Mouse (Mus musculus) heart, embryonic 13.5 days (tissue): ENCODE data around the gene Mr1. TPM values are rescaled to one million over a fixed set of nuclear protein-coding genes. Genes with fewer than 3 reads are reported as not detected.
"Not testable (repeated sequence)": the region's sequence is repeated elsewhere in the genome, so short reads cannot be mapped to it uniquely, and the experiment has no call there.

Experiments
- ATAC-seq: fragments of 200-750 bp; cut with Nextera tagmentation; 2 replicates; pipeline ENCODE4 v1.8.0; 2017; ENCODE audit warnings: moderate TSS enrichment; ENCODE audit not compliant: insufficient number of reproducible peaks, low FRiP score, low TSS enrichment; ENCODE audit errors: extremely low read depth
- H3K27ac ChIP-seq: fragments of 300-500 bp; sonication (generic); replicated peaks from 2 replicates; pipeline ENCODE4 v1.5.1; 2015; ENCODE audit warnings: moderate library complexity, mild to moderate bottlenecking, inconsistent platforms
- H3K27me3 ChIP-seq: fragments of 300-500 bp; sonication (generic); replicated peaks from 2 replicates; pipeline ENCODE4 v1.6.1; 2015; ENCODE audit warnings: mild to moderate bottlenecking, inconsistent platforms
- H3K36me3 ChIP-seq: fragments of 300-500 bp; sonication (generic); 2 replicates; pipeline ENCODE4 v1.6.1; 2015; ENCODE audit warnings: mild to moderate bottlenecking, inconsistent platforms
- H3K4me1 ChIP-seq: fragments of 300-500 bp; sonication (generic); 2 replicates; pipeline ENCODE4 v1.6.1; 2015; ENCODE audit warnings: inconsistent platforms
- H3K4me2 ChIP-seq: fragments of 300-500 bp; sonication (generic); 2 replicates; pipeline ENCODE4 v1.6.1; 2015; ENCODE audit warnings: inconsistent platforms, mild to moderate bottlenecking, moderate library complexity
- H3K4me3 ChIP-seq: fragments of 300-500 bp; sonication (generic); 2 replicates; pipeline ENCODE4 v1.5.1; 2015; ENCODE audit warnings: moderate library complexity, mild to moderate bottlenecking, inconsistent platforms
- H3K9ac ChIP-seq: fragments of 300-500 bp; sonication (generic); 2 replicates; pipeline ENCODE4 v1.6.1; 2015; ENCODE audit warnings: inconsistent platforms, mild to moderate bottlenecking, moderate library complexity
- H3K9me3 ChIP-seq: fragments of 300-500 bp; sonication (generic); 2 replicates; pipeline ENCODE4 v1.6.1; 2016; ENCODE audit warnings: inconsistent platforms
- WGBS: fragments of 180-500 bp; shearing (Covaris S2); methylation state at CpG from one replicate; pipeline ENCODE4 v1.1.7; 2015; ENCODE audit warnings: mixed read lengths; 5-methylcytosine and 5-hydroxymethylcytosine counted together
- polyA plus RNA-seq: library from polyadenylated mRNA; unstranded; fragments of >200 nt; fragmentation: Nextera tagmentation; extraction: Ambion mirVana; gene quantifications from 2 replicates; pipeline ENCODE4 v1.2.1, GENCODE M21; 2015

Mr1 gene
- polyA plus RNA-seq, result 4.3 and 5.2 TPM in 2 replicates

DNA sequence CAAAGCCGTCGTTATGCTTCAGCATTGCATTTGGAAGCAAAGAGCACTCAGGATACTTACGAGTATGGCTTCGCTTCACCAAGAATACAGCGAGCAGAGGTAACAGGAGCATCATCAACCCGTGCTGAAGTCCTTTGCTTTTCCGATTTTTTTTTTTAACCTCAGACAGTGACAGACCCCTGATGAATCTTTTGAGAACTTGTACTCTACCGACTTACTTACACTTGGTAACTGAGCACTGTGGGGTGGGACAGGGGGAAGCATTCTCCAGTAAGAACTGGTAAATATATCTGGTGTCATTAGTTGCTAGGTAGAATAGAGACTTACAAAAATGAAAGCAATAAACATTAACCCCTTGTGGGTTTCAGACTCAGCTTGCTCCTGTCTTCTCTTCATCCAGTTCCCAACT, at the start of gene Mr1:
Mr1 (minus strand) TSS at position 243 of the 409 bp plus-strand sequence.
- Histone ChIP-seq H3K27ac (peak within 1 kb of the TSS; percentile 46), H3K4me1 (peaks cover 6% of the 10 kb centered on the region), H3K9ac (peak within 1 kb of the TSS; percentile 77), H3K27me3 (no peaks in the 10 kb centered on the region), H3K36me3 (no peaks in the 10 kb centered on the region), H3K4me2 (peak within 1 kb of the TSS; percentile 66), H3K4me3 (peak within 1 kb of the TSS; percentile 54), H3K9me3 (no peaks in the 10 kb centered on the region)
- peak; percentile 68 for ATAC-seq
- 35% methylated on average over 8 of the region's 8 CpGs for WGBS

DNA sequence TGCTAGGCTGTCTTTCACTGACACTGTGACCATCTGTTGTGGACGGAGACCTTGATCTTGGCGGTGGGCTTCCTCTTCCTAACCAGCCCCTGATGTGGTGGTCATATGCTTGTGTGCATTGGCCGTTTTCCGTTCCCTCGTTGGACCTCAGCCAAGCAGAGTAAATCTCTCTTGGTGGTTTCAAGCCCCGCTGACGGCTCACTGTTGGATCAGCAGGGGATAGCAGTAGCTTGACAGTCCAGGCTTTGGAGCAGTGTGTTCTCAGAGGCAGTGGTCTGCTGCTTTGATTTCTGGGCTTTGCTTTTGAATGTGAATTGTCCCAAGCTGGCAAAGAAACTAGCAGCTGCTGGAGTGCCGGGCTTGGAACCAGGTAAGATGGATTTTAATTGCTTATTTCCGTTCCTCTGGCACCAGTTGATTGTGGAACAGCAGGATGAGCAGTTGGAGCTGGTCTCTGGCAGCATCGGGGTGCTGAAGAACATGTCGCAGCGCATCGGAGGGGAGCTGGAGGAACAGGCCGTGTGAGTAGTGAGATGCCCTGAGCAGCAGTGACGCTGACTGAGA, 46.3 kb upstream of the Mr1 start:
- Histone ChIP-seq H3K4me2 (no peak overlapping the region), H3K36me3 (peaks cover 90% of the 10 kb centered on the region), H3K4me3 (no peak overlapping the region), H3K27ac (no peak overlapping the region), H3K27me3 (no peaks in the 10 kb centered on the region), H3K4me1 (peaks cover 15% of the 10 kb centered on the region), H3K9me3 (no peaks in the 10 kb centered on the region), H3K9ac (no peak overlapping the region)
- 67% methylated on average over 15 of the region's 15 CpGs for WGBS
- no peak for ATAC-seq

- H3K4me2 ChIP-seq, result no peak overlapping the region
- H3K4me1 ChIP-seq, result peaks cover 15% of the 10 kb centered on the region
- H3K4me3 ChIP-seq, result no peak overlapping the region
- H3K36me3 ChIP-seq, result peaks cover 87% of the 10 kb centered on the region
- 0 out of 2 replicates have a peak overlapping the region, but pooled peaks have one; percentile 14 for H3K27ac ChIP-seq
- H3K9me3 ChIP-seq, result no peaks in the 10 kb centered on the region
- no peak overlapping the region for H3K9ac ChIP-seq
- no peaks in the 10 kb centered on the region for H3K27me3 ChIP-seq
- ATAC-seq, result no peak
- 49% methylated on average over 2 of the region's 2 CpGs for WGBS
Observed at GRCm38 (mm10) chr1:155191671-155192070, 45.1 kb upstream of the Mr1 start.

DNA sequence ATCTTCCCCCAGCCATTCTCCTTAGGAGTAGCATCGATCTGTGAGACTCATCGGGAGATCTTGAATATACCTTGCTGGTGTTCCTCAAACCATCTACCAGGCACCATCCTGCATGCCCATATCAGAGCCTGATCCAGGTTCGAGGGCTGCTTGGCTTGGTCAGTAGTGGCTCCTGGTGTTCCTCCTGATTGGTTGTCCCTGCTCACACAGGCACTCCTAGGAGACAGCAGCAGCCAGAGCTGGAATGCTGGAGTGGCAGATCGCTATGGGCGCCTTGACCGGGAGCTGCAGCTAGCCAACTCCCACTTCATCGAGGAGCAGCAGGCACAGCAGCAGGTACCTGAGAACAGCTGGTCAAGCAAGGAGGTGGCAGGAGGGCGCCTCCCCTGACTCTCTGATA, 44.6 kb upstream of the Mr1 start:
- no peak overlapping the region for H3K4me2 ChIP-seq
- H3K27ac ChIP-seq, result 0 out of 2 replicates have a peak overlapping the region, but pooled peaks have one; percentile 14
- WGBS, result 68% methylated on average over 8 of the region's 8 CpGs
- H3K4me3 ChIP-seq, result no peak overlapping the region
- peaks cover 15% of the 10 kb centered on the region for H3K4me1 ChIP-seq
- no peaks in the 10 kb centered on the region for H3K27me3 ChIP-seq
- ATAC-seq, result no peak
- no peaks in the 10 kb centered on the region for H3K9me3 ChIP-seq
- peaks cover 91% of the 10 kb centered on the region for H3K36me3 ChIP-seq
- no peak overlapping the region for H3K9ac ChIP-seq

- H3K27ac ChIP-seq, result no peak overlapping the region
- H3K4me3 ChIP-seq, result no peak overlapping the region
- H3K9ac ChIP-seq, result no peak overlapping the region
- peaks cover 74% of the 10 kb centered on the region for H3K36me3 ChIP-seq
- no peak overlapping the region for H3K4me2 ChIP-seq
- H3K27me3 ChIP-seq, result no peaks in the 10 kb centered on the region
- no peak for ATAC-seq
- H3K4me1 ChIP-seq, result peaks cover 22% of the 10 kb centered on the region
- WGBS, result 89% methylated on average over 4 of the region's 4 CpGs
- no peaks in the 10 kb centered on the region for H3K9me3 ChIP-seq
Observed at GRCm38 (mm10) chr1:155188656-155189055, 42.0 kb upstream of the Mr1 start.

DNA sequence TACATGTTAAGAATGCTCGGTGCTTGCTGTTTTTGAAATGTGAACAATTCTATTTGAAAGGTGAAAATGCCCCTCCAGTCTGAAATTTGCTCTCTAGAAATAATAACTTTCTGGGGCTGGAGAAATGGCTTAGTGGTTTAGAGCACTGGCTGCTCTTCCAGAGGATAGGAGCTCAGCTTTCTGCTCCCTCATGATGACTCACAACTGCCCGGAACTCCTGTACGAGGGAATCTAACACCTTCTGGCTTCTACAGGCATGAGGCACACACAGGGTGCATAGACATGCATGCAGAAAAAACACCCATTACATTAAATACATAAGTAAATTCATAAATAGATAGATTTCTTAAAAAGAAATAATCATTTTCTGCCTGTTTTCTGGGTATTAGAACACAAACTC, 37.6 kb upstream of the Mr1 start:
- Histone ChIP-seq H3K36me3 (peaks cover 56% of the 10 kb centered on the region), H3K9me3 (no peaks in the 10 kb centered on the region), H3K4me3 (no peak overlapping the region), H3K27me3 (no peaks in the 10 kb centered on the region), H3K4me1 (peaks cover 16% of the 10 kb centered on the region), H3K4me2 (no peak overlapping the region), H3K9ac (no peak overlapping the region), H3K27ac (no peak overlapping the region)
- ATAC-seq, result no peak
- 63% methylated on average over 3 of the region's 3 CpGs for WGBS

- 79% methylated on average over 2 of the region's 2 CpGs for WGBS
- no peak overlapping the region for H3K9ac ChIP-seq
Observed at GRCm38 (mm10) chr1:155178192-155178924, 31.7 kb upstream of the Mr1 start.

GRCm38 (mm10) chr1:155174424-155174823, 27.8 kb upstream of the Mr1 start:
- Histone ChIP-seq H3K36me3 (peaks cover 42% of the 10 kb centered on the region), H3K4me1 (peaks cover 9% of the 10 kb centered on the region), H3K4me3 (no peak overlapping the region), H3K9me3 (no peaks in the 10 kb centered on the region), H3K4me2 (no peak overlapping the region), H3K27me3 (no peaks in the 10 kb centered on the region), H3K27ac (no peak overlapping the region), H3K9ac (no peak overlapping the region)
- WGBS, result 75% methylated on average over 1 of the region's 1 CpGs
- ATAC-seq, result no peak

More at GRCm38 (mm10) chr1:155178192-155178924, 31.7 kb upstream of the Mr1 start:
- Histone ChIP-seq H3K9me3 (no peaks in the 10 kb centered on the region), H3K4me2 (no peak overlapping the region), H3K27me3 (no peaks in the 10 kb centered on the region), H3K27ac (no peak overlapping the region), H3K4me3 (no peak overlapping the region), H3K4me1 (peaks cover 6% of the 10 kb centered on the region), H3K36me3 (peaks cover 64% of the 10 kb centered on the region)
- no peak for ATAC-seq

DNA sequence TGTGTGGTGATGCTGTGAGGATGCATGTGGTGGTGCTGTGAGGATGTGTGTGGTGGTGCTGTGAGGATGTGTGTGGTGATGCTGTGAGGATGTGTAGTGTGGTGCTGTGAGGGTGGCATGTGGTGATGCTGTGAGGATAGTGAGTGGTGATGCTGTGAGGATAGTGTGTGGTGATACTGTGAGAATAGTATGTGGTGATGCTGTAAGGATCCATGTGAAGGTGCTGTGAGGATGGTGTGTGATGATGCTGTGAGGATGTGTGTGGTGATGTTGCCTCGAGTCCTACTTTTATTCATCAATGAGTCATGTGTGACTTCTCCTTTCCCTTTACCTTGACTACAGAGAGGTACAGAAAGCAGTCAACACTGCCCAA, 27.0 kb upstream of the Mr1 start:
- not testable (repeated sequence) for H3K4me2 ChIP-seq, H3K9ac ChIP-seq, H3K9me3 ChIP-seq, H3K27ac ChIP-seq, ATAC-seq, H3K4me3 ChIP-seq, H3K27me3 ChIP-seq
- H3K36me3 ChIP-seq, result peaks cover 35% of the 10 kb centered on the region
- 87% methylated on average over 1 of the region's 1 CpGs for whole genome bisulfite sequencing
- peaks cover 10% of the 10 kb centered on the region for H3K4me1 ChIP-seq

GRCm38 (mm10) chr1:155172895-155173643, 26.5 kb upstream of the Mr1 start:
- H3K27ac ChIP-seq, result no peak overlapping the region
- H3K27me3 ChIP-seq, result no peaks in the 10 kb centered on the region
- H3K4me2 ChIP-seq, result no peak overlapping the region
- no peak overlapping the region for H3K9ac ChIP-seq
- no peak overlapping the region for H3K4me3 ChIP-seq
- no peaks in the 10 kb centered on the region for H3K9me3 ChIP-seq
- H3K4me1 ChIP-seq, result peaks cover 10% of the 10 kb centered on the region
- WGBS, result 88% methylated on average over 3 of the region's 3 CpGs
- no peak for ATAC-seq
- H3K36me3 ChIP-seq, result peaks cover 33% of the 10 kb centered on the region

GRCm38 (mm10) chr1:155169935-155170334, 23.3 kb upstream of the Mr1 start:
- peaks cover 7% of the 10 kb centered on the region for H3K36me3 ChIP-seq
- H3K4me3 ChIP-seq, result no peak overlapping the region
- H3K27ac ChIP-seq, result no peak overlapping the region
- no peak overlapping the region for H3K4me2 ChIP-seq
- peaks cover 17% of the 10 kb centered on the region for H3K4me1 ChIP-seq
- no peaks in the 10 kb centered on the region for H3K27me3 ChIP-seq
- no peaks in the 10 kb centered on the region for H3K9me3 ChIP-seq
- H3K9ac ChIP-seq, result no peak overlapping the region
- no peak for ATAC-seq
